Mouse (Mus musculus) adipose tissue, adult 10 weeks (tissue): ENCODE results near the gene Gm21800. TPM values are rescaled to one million over a fixed set of nuclear protein-coding genes. Genes with fewer than 3 reads are reported as not detected.

Experiments
- polyA plus RNA-seq: library from polyadenylated mRNA; stranded (reverse); fragments of 350-450 nt; fragmentation: Illumina TruSeq; extraction: RNeasy Lipid Tissue Mini Kit (QIAGEN cat#74804); gene quantifications from one replicate; pipeline ENCODE4 v1.2.3, GENCODE M21; 2014; ENCODE audit warnings: low read depth, low replicate concordance

Gene Gm21800
- polyA plus RNA-seq: not detected

GRCm38 (mm10) chrY:41406198-41406597 lies at the start of gene Gm21800:
Gene Gm21800 (plus strand): TSS chrY:41406498.

